In genomic region chrX:12079059-12079308, GRCm38 (mm10) we compare ENCODE assay signal across 8 mouse cellular contexts.
A peak's percentile ranks its signal among the peaks of the same experiment; 100 is the strongest.
DNase-seq lines count a peak whose midpoint lies in the region; ATAC-seq lines count a peak whose summit lies in the region.

No protein-coding gene starts in this region.

- H3K36me3 ChIP-seq in lung, embryonic 16.5 days (ENCODE audit: control insufficient read depth, insufficient read depth, low read length), result no peaks in the 10 kb centered on the region
- no peaks in the 10 kb centered on the region for H3K36me3 ChIP-seq in embryonic facial prominence, embryonic 13.5 days
- no peaks in the 10 kb centered on the region for H3K36me3 ChIP-seq in intestine, embryonic 16.5 days (ENCODE audit: control insufficient read depth, insufficient read depth, low read length)
- H3K36me3 ChIP-seq in neural tube, embryonic 14.5 days (ENCODE audit: control insufficient read depth, insufficient read depth, low read length), result no peaks in the 10 kb centered on the region

- peak overlapping the region; percentile 88 for H3K27ac ChIP-seq in lung, embryonic 16.5 days (ENCODE audit: low read length)
- peak overlapping the region; percentile 76 for H3K27ac ChIP-seq in embryonic facial prominence, embryonic 13.5 days
- H3K27ac ChIP-seq in intestine, embryonic 16.5 days (ENCODE audit: low read length), result peak overlapping the region; percentile 84
- H3K27ac ChIP-seq in neural tube, embryonic 14.5 days (ENCODE audit: low read depth, low read length), result peak overlapping the region; percentile 88

- ATAC-seq in lung, embryonic 16.5 days (ENCODE audit: low read depth), result no peak
- ATAC-seq in embryonic facial prominence, embryonic 13.5 days (ENCODE audit: insufficient number of reproducible peaks, insufficient read depth, low FRiP score, low TSS enrichment, low read depth), result no peak
- ATAC-seq in intestine, embryonic 16.5 days, result no peak; the same call in 1 of the 2 replicates
- no peak for ATAC-seq in neural tube, embryonic 14.5 days (ENCODE audit: low read depth)
- ATAC-seq in frontal cortex, adult (ENCODE audit: low TSS enrichment), result no peak

- H3K9ac ChIP-seq in lung, embryonic 16.5 days (ENCODE audit: low read length), result peak overlapping the region; percentile 84
- H3K9ac ChIP-seq in embryonic facial prominence, embryonic 13.5 days, result peak overlapping the region; percentile 76
- H3K9ac ChIP-seq in intestine, embryonic 16.5 days (ENCODE audit: low read depth, low read length), result peak overlapping the region; percentile 84
- H3K9ac ChIP-seq in neural tube, embryonic 14.5 days (replicated peaks; ENCODE audit: low read depth, low read length), result peak overlapping the region; percentile 61

- WGBS in lung, embryonic 16.5 days, result 5% methylated on average over 22 of the region's 27 CpGs
- 2% methylated on average over 27 of the region's 27 CpGs for WGBS in embryonic facial prominence, embryonic 13.5 days
- under 1% methylated on average over 26 of the region's 27 CpGs for WGBS in intestine, embryonic 16.5 days
- under 1% methylated on average over 19 of the region's 27 CpGs for WGBS in neural tube, embryonic 14.5 days

- H3K4me1 ChIP-seq in lung, embryonic 16.5 days (replicated peaks; ENCODE audit: control insufficient read depth, insufficient read depth, low read length), result peaks cover 17% of the 10 kb centered on the region; the same call in 1 of the 2 replicates
- H3K4me1 ChIP-seq in embryonic facial prominence, embryonic 13.5 days, result peaks cover 25% of the 10 kb centered on the region
- H3K4me1 ChIP-seq in intestine, embryonic 16.5 days (ENCODE audit: control insufficient read depth, insufficient read depth, low read length), result peaks cover 3% of the 10 kb centered on the region; the same call in 1 of the 2 replicates
- H3K4me1 ChIP-seq in neural tube, embryonic 14.5 days (ENCODE audit: control insufficient read depth, insufficient read depth, low read length), result peaks cover 9% of the 10 kb centered on the region; the same call in 1 of the 2 replicates

- peak overlapping the region; percentile 70 for H3K4me3 ChIP-seq in lung, embryonic 16.5 days (ENCODE audit: low read length)
- H3K4me3 ChIP-seq in embryonic facial prominence, embryonic 13.5 days, result peak overlapping the region; percentile 58
- H3K4me3 ChIP-seq in intestine, embryonic 16.5 days (ENCODE audit: low read length), result peak overlapping the region; percentile 66
- H3K4me3 ChIP-seq in neural tube, embryonic 14.5 days (ENCODE audit: low read depth, low read length), result peak overlapping the region; percentile 57

- no peaks in the 10 kb centered on the region for H3K9me3 ChIP-seq in lung, embryonic 16.5 days (ENCODE audit: control insufficient read depth, low read length)
- no peaks in the 10 kb centered on the region for H3K9me3 ChIP-seq in embryonic facial prominence, embryonic 13.5 days
- no peaks in the 10 kb centered on the region for H3K9me3 ChIP-seq in intestine, embryonic 16.5 days (ENCODE audit: control insufficient read depth, low read length)
- no peaks in the 10 kb centered on the region for H3K9me3 ChIP-seq in neural tube, embryonic 14.5 days (ENCODE audit: control insufficient read depth, low read length)

- H3K27me3 ChIP-seq in lung, embryonic 16.5 days (ENCODE audit: control insufficient read depth, insufficient read depth, low read depth, low read length), result peaks cover 57% of the 10 kb centered on the region
- peaks cover 97% of the 10 kb centered on the region for H3K27me3 ChIP-seq in embryonic facial prominence, embryonic 13.5 days
- peaks cover 39% of the 10 kb centered on the region for H3K27me3 ChIP-seq in intestine, embryonic 16.5 days (replicated peaks; ENCODE audit: control insufficient read depth, insufficient read depth, low read length)
- peaks cover 11% of the 10 kb centered on the region; the same call in 1 of the 2 replicates for H3K27me3 ChIP-seq in neural tube, embryonic 14.5 days (ENCODE audit: control insufficient read depth, insufficient read depth, low read length)

- H3K4me2 ChIP-seq in lung, embryonic 16.5 days (ENCODE audit: low read depth, low read length), result peak overlapping the region; percentile 79
- peak overlapping the region; percentile 79 for H3K4me2 ChIP-seq in embryonic facial prominence, embryonic 13.5 days
- H3K4me2 ChIP-seq in intestine, embryonic 16.5 days (ENCODE audit: low read depth, low read length), result peak overlapping the region; percentile 71
- H3K4me2 ChIP-seq in neural tube, embryonic 14.5 days (ENCODE audit: low read depth, low read length), result peak overlapping the region; percentile 60

- no peak for DNase-seq in lung, postnatal 10 days
- DNase-seq in urinary bladder, adult 18-20 months (ENCODE audit: low spot score in 2 of 2), result no peak
- DNase-seq in adrenal gland, postnatal 25 days, result no peak
